Mouse (Mus musculus): ENCODE results near the gene Eya3. TPM values are rescaled to one million over a fixed set of nuclear protein-coding genes. Genes with fewer than 3 reads are reported as not detected.

The Eya3 gene
- total and polyA plus RNA-seq, 2 experiments from 2014 or later = 8.3 to 18.7 TPM

- no peak overlapping the region for H3K9ac ChIP-seq (replicated peaks; ENCODE audit: low read length)
- TF ChIP-seq CTCF (IDR thresholded peaks at IDR 0.05; ENCODE audit: low read depth) = no peak
- no peaks in the 10 kb centered on the region for H3K27me3 ChIP-seq (ENCODE audit: insufficient read depth, low read length)
- ATAC-seq (no peak), DNase-seq (ENCODE audit: low spot score) (no peak)
- H3K27ac ChIP-seq = no peak overlapping the region
- peaks cover 37% of the 10 kb centered on the region; the same call in 1 of the 2 replicates for H3K36me3 ChIP-seq (ENCODE audit: insufficient read depth, low read length)
- H3K4me2 ChIP-seq (ENCODE audit: low read depth, low read length) = no peak overlapping the region
- H3K9me3 ChIP-seq (ENCODE audit: low read length) = no peaks in the 10 kb centered on the region
- H3K4me1 ChIP-seq (ENCODE audit: insufficient read depth, low read length) = no peaks in the 10 kb centered on the region
- WGBS = 94% methylated on average over 5 of the region's 5 CpGs
- no peak overlapping the region for H3K4me3 ChIP-seq (ENCODE audit: low read length)
Measured at GRCm38 (mm10) chr4:132672697-132673096, 33.9 kb downstream of the Eya3 start.

GRCm38 (mm10) chr4:132676771-132677539 is 38.2 kb downstream of the Eya3 start:
- no peak overlapping the region for H3K27ac ChIP-seq
- ATAC-seq (no peak), DNase-seq (ENCODE audit: low spot score) (peak; percentile 9)
- 83% methylated on average over 7 of the region's 7 CpGs for WGBS
- no peak overlapping the region for H3K4me3 ChIP-seq (ENCODE audit: low read length)
- H3K4me2 ChIP-seq (ENCODE audit: low read depth, low read length) = no peak overlapping the region
- no peaks in the 10 kb centered on the region for H3K4me1 ChIP-seq (ENCODE audit: insufficient read depth, low read length)
- H3K27me3 ChIP-seq (ENCODE audit: insufficient read depth, low read length) = no peaks in the 10 kb centered on the region
- H3K36me3 ChIP-seq (ENCODE audit: insufficient read depth, low read length) = peaks cover 26% of the 10 kb centered on the region; the same call in 1 of the 2 replicates
- H3K9me3 ChIP-seq (ENCODE audit: low read length) = no peaks in the 10 kb centered on the region
- no peak overlapping the region for H3K9ac ChIP-seq (replicated peaks; ENCODE audit: low read length)
- TF ChIP-seq CTCF (IDR thresholded peaks at IDR 0.05; ENCODE audit: low read depth) = peak; percentile 60

GRCm38 (mm10) chr4:132689634-132690033 is 50.8 kb downstream of the Eya3 start:
- peaks cover 25% of the 10 kb centered on the region for H3K36me3 ChIP-seq (ENCODE audit: insufficient read depth, low read length)
- H3K4me1 ChIP-seq (ENCODE audit: insufficient read depth, low read length) = no peaks in the 10 kb centered on the region
- WGBS = 79% methylated on average over 2 of the region's 2 CpGs
- H3K4me3 ChIP-seq (ENCODE audit: low read length) = no peak overlapping the region
- no peaks in the 10 kb centered on the region for H3K9me3 ChIP-seq (ENCODE audit: low read length)
- no peak for TF ChIP-seq CTCF (IDR thresholded peaks at IDR 0.05; ENCODE audit: low read depth)
- no peak overlapping the region for H3K4me2 ChIP-seq (ENCODE audit: low read depth, low read length)
- H3K27me3 ChIP-seq (ENCODE audit: insufficient read depth, low read length) = no peaks in the 10 kb centered on the region
- H3K9ac ChIP-seq (replicated peaks; ENCODE audit: low read length) = no peak overlapping the region
- ATAC-seq (no peak), DNase-seq (ENCODE audit: low spot score) (no peak)
- H3K27ac ChIP-seq = no peak overlapping the region

- whole genome bisulfite sequencing = 96% methylated on average over 3 of the region's 3 CpGs
- no peaks in the 10 kb centered on the region for H3K4me1 ChIP-seq (ENCODE audit: insufficient read depth, low read length)
- no peak for ATAC-seq
- H3K9me3 ChIP-seq (ENCODE audit: low read length) = no peaks in the 10 kb centered on the region
- no peak for TF ChIP-seq CTCF (IDR thresholded peaks at IDR 0.05; ENCODE audit: low read depth)
- no peaks in the 10 kb centered on the region for H3K27me3 ChIP-seq (ENCODE audit: insufficient read depth, low read length)
- no peak overlapping the region for H3K4me3 ChIP-seq (ENCODE audit: low read length)
- no peak for DNase-seq (ENCODE audit: low spot score)
- H3K36me3 ChIP-seq (ENCODE audit: insufficient read depth, low read length) = peaks cover 33% of the 10 kb centered on the region
- no peak overlapping the region for H3K4me2 ChIP-seq (ENCODE audit: low read depth, low read length)
- H3K9ac ChIP-seq (replicated peaks; ENCODE audit: low read length) = no peak overlapping the region
- no peak overlapping the region for H3K27ac ChIP-seq
Measured at GRCm38 (mm10) chr4:132693366-132693765, 54.6 kb downstream of the Eya3 start.

- H3K9ac ChIP-seq (replicated peaks; ENCODE audit: low read length) = no peak overlapping the region
- DNase-seq (ENCODE audit: low spot score) = no peak
- no peaks in the 10 kb centered on the region for H3K9me3 ChIP-seq (ENCODE audit: low read length)
- H3K4me2 ChIP-seq (ENCODE audit: low read depth, low read length) = no peak overlapping the region
- no peak for TF ChIP-seq CTCF (IDR thresholded peaks at IDR 0.05; ENCODE audit: low read depth)
- 97% methylated on average over 5 of the region's 5 CpGs for WGBS
- no peak for ATAC-seq
- H3K4me1 ChIP-seq (ENCODE audit: insufficient read depth, low read length) = no peaks in the 10 kb centered on the region
- H3K27ac ChIP-seq = no peak overlapping the region
- H3K4me3 ChIP-seq (ENCODE audit: low read length) = no peak overlapping the region
- peaks cover 57% of the 10 kb centered on the region for H3K36me3 ChIP-seq (ENCODE audit: insufficient read depth, low read length)
- no peaks in the 10 kb centered on the region for H3K27me3 ChIP-seq (ENCODE audit: insufficient read depth, low read length)
Measured at GRCm38 (mm10) chr4:132702076-132702475, 63.3 kb downstream of the Eya3 start.

- no peak overlapping the region for H3K27ac ChIP-seq
- no peak for ATAC-seq
- peaks cover 60% of the 10 kb centered on the region for H3K36me3 ChIP-seq (ENCODE audit: insufficient read depth, low read length)
- WGBS = 95% methylated on average over 8 of the region's 8 CpGs
- no peak overlapping the region for H3K9ac ChIP-seq (replicated peaks; ENCODE audit: low read length)
- TF ChIP-seq CTCF (IDR thresholded peaks at IDR 0.05; ENCODE audit: low read depth) = no peak
- H3K4me2 ChIP-seq (ENCODE audit: low read depth, low read length) = no peak overlapping the region
- no peak for DNase-seq (ENCODE audit: low spot score)
- H3K27me3 ChIP-seq (ENCODE audit: insufficient read depth, low read length) = no peaks in the 10 kb centered on the region
- H3K9me3 ChIP-seq (ENCODE audit: low read length) = no peaks in the 10 kb centered on the region
- H3K4me3 ChIP-seq (ENCODE audit: low read length) = no peak overlapping the region
- no peaks in the 10 kb centered on the region for H3K4me1 ChIP-seq (ENCODE audit: insufficient read depth, low read length)
Measured at GRCm38 (mm10) chr4:132706885-132707284, 68.1 kb downstream of the Eya3 start.

GRCm38 (mm10) chr4:132713181-132713580 is 74.4 kb downstream of the Eya3 start:
- no peak for TF ChIP-seq CTCF (IDR thresholded peaks at IDR 0.05; ENCODE audit: low read depth)
- Histone ChIP-seq H3K4me3 (ENCODE audit: low read length) (no peak overlapping the region), H3K36me3 (ENCODE audit: insufficient read depth, low read length) (peaks cover 47% of the 10 kb centered on the region), H3K9me3 (ENCODE audit: low read length) (no peaks in the 10 kb centered on the region), H3K27me3 (ENCODE audit: insufficient read depth, low read length) (no peaks in the 10 kb centered on the region), H3K27ac (no peak overlapping the region), H3K4me2 (ENCODE audit: low read depth, low read length) (no peak overlapping the region), H3K9ac (replicated peaks; ENCODE audit: low read length) (no peak overlapping the region), H3K4me1 (ENCODE audit: insufficient read depth, low read length) (no peaks in the 10 kb centered on the region)
- ATAC-seq = no peak
- no peak for DNase-seq (ENCODE audit: low spot score)
- 96% methylated on average over 7 of the region's 7 CpGs for WGBS

All from hindbrain, postnatal 0 days (tissue).